Mouse (Mus musculus): ENCODE results near the gene Shroom3. TPM values are rescaled to one million over a fixed set of nuclear protein-coding genes. Genes with fewer than 3 reads are reported as not detected.

Shroom3 gene
- total and polyA plus RNA-seq, 3 experiments = not detected

DNA sequence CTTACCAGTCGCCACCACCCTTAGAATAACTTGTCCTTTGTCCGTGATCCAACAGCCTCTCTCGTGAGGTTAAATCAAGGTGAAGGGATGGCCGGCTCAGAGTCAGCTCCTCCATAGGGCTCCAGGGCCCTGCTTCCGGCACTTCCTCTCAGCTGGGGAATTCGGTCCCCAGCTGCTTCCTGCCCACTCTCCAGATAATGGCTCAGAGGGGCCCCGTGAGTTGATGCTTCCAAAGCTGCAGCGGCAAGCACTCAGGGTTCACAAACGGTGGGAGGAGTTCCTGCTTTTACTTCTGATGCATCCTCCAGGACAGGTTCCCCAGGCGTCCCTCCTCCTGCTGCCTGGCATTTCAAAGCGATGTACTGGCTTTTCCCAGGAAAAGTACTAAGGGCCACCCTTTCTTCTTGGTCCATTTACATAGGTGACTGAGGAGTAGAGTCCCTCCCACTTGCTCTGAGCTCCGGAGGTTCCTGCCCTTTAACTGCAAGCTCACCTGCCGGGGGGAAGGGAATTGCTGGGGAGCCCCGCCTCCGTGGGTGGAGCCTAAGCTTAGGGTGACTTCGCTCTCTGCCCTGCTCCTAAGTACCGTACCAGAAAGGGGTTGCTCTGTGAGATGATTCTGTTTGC lies 241.7 kb downstream of the Shroom3 start:
- Histone ChIP-seq H3K79me2 (ENCODE audit: control insufficient read depth, insufficient read depth, low read length, poor library complexity) (no peaks in the 10 kb centered on the region), H3K4me3 (ENCODE audit: control insufficient read depth in 1 of 2, insufficient read depth in 1 of 2, low read depth in 2 of 2, low read length in 2 of 2) (no peak overlapping the region), H3K9ac (ENCODE audit: control insufficient read depth, low read depth, low read length, poor library complexity, severe bottlenecking) (no peak overlapping the region), H3K36me3 (ENCODE audit: control insufficient read depth in 1 of 2, insufficient read depth in 2 of 2, low read length in 2 of 2) (no peaks in the 10 kb centered on the region), H3K27ac (ENCODE audit: control insufficient read depth, low read depth, low read length) (no peak overlapping the region), H3K4me1 (ENCODE audit: control insufficient read depth in 1 of 2, insufficient read depth in 2 of 2, low read length in 2 of 2) (no peaks in the 10 kb centered on the region), H3K9me3 (replicated peaks; ENCODE audit: insufficient read depth, low read length) (no peaks in the 10 kb centered on the region), H3K27me3 (ENCODE audit: control insufficient read depth in 1 of 2, insufficient read depth in 2 of 2, low read length in 2 of 2) (no peaks in the 10 kb centered on the region)
- TF ChIP-seq MYC (IDR thresholded peaks at IDR 0.05; ENCODE audit: low read depth, low read length) (no peak), GATA1 (IDR thresholded peaks at IDR 0.05; ENCODE audit: low read depth, low read length) (no peak), MXI1 (IDR thresholded peaks at IDR 0.05; ENCODE audit: low read depth, low read length) (no peak), JUND (IDR thresholded peaks at IDR 0.05; ENCODE audit: low read depth, low read length) (no peak), TAL1 (IDR thresholded peaks at IDR 0.05; ENCODE audit: low read length) (no peak), MEF2A (IDR thresholded peaks at IDR 0.05; ENCODE audit: extremely low read depth, insufficient replicate concordance, low read depth, low read length, poor library complexity, severe bottlenecking) (no peak), USF1 (IDR thresholded peaks at IDR 0.05; ENCODE audit: low read depth, low read length) (no peak), MAZ (IDR thresholded peaks at IDR 0.05; ENCODE audit: low read depth, low read length) (no peak), CHD1 (IDR thresholded peaks at IDR 0.05; ENCODE audit: low read depth, low read length) (no peak), GABPA (IDR thresholded peaks at IDR 0.05; ENCODE audit: low read depth, low read length) (no peak), RCOR1 (IDR thresholded peaks at IDR 0.05; ENCODE audit: low read depth, low read length) (no peak), CTCF (IDR thresholded peaks at IDR 0.05 in 2 of 3, conservative IDR thresholded peaks at IDR 0.05 in 1 of 3; ENCODE audit: control insufficient read depth in 1 of 3, insufficient read depth in 1 of 3, low read depth in 2 of 3, low read length in 3 of 3, poor library complexity in 1 of 3, severe bottlenecking in 1 of 3) (no peak), E2F4 (IDR thresholded peaks at IDR 0.05; ENCODE audit: borderline replicate concordance, low read depth, low read length) (no peak), MAX (IDR thresholded peaks at IDR 0.05; ENCODE audit: low read length) (no peak), USF2 (IDR thresholded peaks at IDR 0.05; ENCODE audit: borderline replicate concordance in 1 of 2, insufficient read depth in 1 of 2, low read depth in 1 of 2, low read length in 2 of 2) (no peak), RAD21 (IDR thresholded peaks at IDR 0.05; ENCODE audit: low read depth, low read length) (no peak), MYB (IDR thresholded peaks at IDR 0.05; ENCODE audit: low read depth, low read length) (no peak), ZKSCAN1 (IDR thresholded peaks at IDR 0.05; ENCODE audit: low read depth, low read length) (no peak), ELF1 (IDR thresholded peaks at IDR 0.05; ENCODE audit: low read depth, low read length) (no peak)
- no peak for DNase-seq (ENCODE audit: low read depth, low spot score)

DNA sequence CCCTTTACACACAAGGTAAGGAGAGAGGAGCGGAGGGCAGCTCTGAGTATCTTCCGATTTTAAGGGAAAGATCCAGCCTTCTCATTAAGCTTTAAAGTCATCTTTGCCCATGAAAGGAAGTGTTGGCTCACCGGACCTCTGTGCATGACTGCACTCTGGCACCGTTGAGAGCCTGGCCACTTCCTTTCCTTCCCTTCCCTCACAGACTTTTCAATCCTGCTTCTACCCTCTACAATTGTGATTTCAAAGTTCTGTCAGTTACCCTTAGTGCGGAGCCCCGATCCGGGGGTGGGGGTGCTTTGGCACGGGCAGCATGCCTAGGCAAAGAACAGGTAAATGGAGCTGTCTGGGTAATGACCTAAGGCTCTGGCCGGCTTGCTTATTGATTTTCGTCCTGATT lies 244.4 kb downstream of the Shroom3 start:
- Histone ChIP-seq H3K9me3 (replicated peaks; ENCODE audit: insufficient read depth, low read length) (no peaks in the 10 kb centered on the region), H3K36me3 (ENCODE audit: control insufficient read depth in 1 of 2, insufficient read depth in 2 of 2, low read length in 2 of 2) (no peaks in the 10 kb centered on the region), H3K27me3 (ENCODE audit: control insufficient read depth in 1 of 2, insufficient read depth in 2 of 2, low read length in 2 of 2) (no peaks in the 10 kb centered on the region), H3K27ac (ENCODE audit: control insufficient read depth, low read depth, low read length) (no peak overlapping the region), H3K79me2 (ENCODE audit: control insufficient read depth, insufficient read depth, low read length, poor library complexity) (no peaks in the 10 kb centered on the region), H3K4me3 (ENCODE audit: control insufficient read depth in 1 of 2, insufficient read depth in 1 of 2, low read depth in 2 of 2, low read length in 2 of 2) (no peak overlapping the region), H3K9ac (ENCODE audit: control insufficient read depth, low read depth, low read length, poor library complexity, severe bottlenecking) (no peak overlapping the region), H3K4me1 (ENCODE audit: control insufficient read depth in 1 of 2, insufficient read depth in 2 of 2, low read length in 2 of 2) (no peaks in the 10 kb centered on the region)
- no peak for TF ChIP-seq ETS1 (IDR thresholded peaks at IDR 0.05; ENCODE audit: low read depth, low read length)
- TF ChIP-seq BHLHE40 (IDR thresholded peaks at IDR 0.05; ENCODE audit: borderline replicate concordance, low read depth, low read length) = no peak
- TF ChIP-seq CHD2 (IDR thresholded peaks at IDR 0.05; ENCODE audit: low read length) = no peak
- TF ChIP-seq ELF1 (IDR thresholded peaks at IDR 0.05; ENCODE audit: low read depth, low read length) = no peak
- TF ChIP-seq MYC (IDR thresholded peaks at IDR 0.05; ENCODE audit: low read depth, low read length) = no peak
- TF ChIP-seq RCOR1 (IDR thresholded peaks at IDR 0.05; ENCODE audit: low read depth, low read length) = no peak
- TF ChIP-seq POLR2AphosphoS2 (IDR thresholded peaks at IDR 0.05; ENCODE audit: low read length) = no peak
- TF ChIP-seq POLR2A (IDR thresholded peaks at IDR 0.05; ENCODE audit: control insufficient read depth in 1 of 2, insufficient read depth in 1 of 2, low read depth in 1 of 2, low read length in 2 of 2, poor library complexity in 1 of 2) = no peak
- TF ChIP-seq EP300 (IDR thresholded peaks at IDR 0.05; ENCODE audit: low read depth in 1 of 2, low read length in 2 of 2) = no peak
- TF ChIP-seq POLR2AphosphoS5 (IDR thresholded peaks at IDR 0.05; ENCODE audit: borderline replicate concordance, low read depth, low read length) = no peak
- TF ChIP-seq TAL1 (IDR thresholded peaks at IDR 0.05; ENCODE audit: low read length) = no peak
- no peak for TF ChIP-seq MYB (IDR thresholded peaks at IDR 0.05; ENCODE audit: low read depth, low read length)
- no peak for TF ChIP-seq SIN3A (IDR thresholded peaks at IDR 0.05; ENCODE audit: low read length)
- no peak for TF ChIP-seq MAFK (IDR thresholded peaks at IDR 0.05; ENCODE audit: borderline replicate concordance, low read depth, low read length)
- no peak for TF ChIP-seq ZKSCAN1 (IDR thresholded peaks at IDR 0.05; ENCODE audit: low read depth, low read length)
- TF ChIP-seq MEF2A (IDR thresholded peaks at IDR 0.05; ENCODE audit: extremely low read depth, insufficient replicate concordance, low read depth, low read length, poor library complexity, severe bottlenecking) = no peak
- no peak for TF ChIP-seq TCF12 (IDR thresholded peaks at IDR 0.05; ENCODE audit: low read depth, low read length)
- DNase-seq (ENCODE audit: low read depth, low spot score) = no peak
